ENCODE assay signal across 8 mouse cellular contexts in the genomic region with DNA sequence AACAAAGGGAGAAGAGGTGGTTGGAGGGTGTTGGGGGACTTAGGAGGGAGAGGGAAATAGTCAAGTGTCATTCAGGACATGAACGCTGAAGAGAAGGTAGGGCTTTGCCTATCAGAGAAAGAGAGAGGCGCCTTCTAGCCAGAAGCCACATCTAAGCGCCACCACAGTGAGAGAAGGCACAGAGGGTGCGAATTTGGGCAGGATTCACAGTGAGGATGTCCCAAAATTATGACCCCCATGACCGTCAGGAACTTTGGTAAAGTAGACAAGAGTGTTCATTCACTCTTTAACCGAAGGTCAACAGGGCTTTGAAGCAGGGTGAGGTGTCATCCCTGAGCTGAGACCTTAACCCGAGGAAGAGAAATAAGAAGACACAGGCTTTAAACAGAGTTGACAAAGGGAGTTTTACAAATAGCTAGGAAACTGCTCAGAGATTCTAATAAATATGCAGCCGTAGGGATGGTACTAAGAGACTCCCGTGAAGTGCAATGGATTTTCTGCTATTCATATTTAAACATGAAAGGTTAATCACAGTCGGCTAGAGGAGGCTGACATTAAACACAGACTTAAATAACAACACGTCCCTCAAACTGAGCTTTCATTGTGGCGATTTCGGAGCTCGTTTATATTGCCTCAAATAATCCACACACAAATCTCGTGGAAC. TPM values are rescaled to one million over a fixed set of nuclear protein-coding genes. Genes with fewer than 3 reads are reported as not detected.
A peak's percentile ranks its signal among the peaks of the same experiment; 100 is the strongest.
DNase-seq lines count a peak whose midpoint lies in the region; ATAC-seq and TF ChIP-seq lines count a peak whose summit lies in the region.
"Had no signal": no experiment of that assay in that cellular context is flagged by ENCODE, and none has a peak within 500 bp of the region (broad histone marks: within the 10 kb centered on the region; RNA-seq: fewer than 3 reads in every experiment).

No protein-coding gene starts in this region.

- H3K27me3 ChIP-seq in kidney, postnatal 0 days (ENCODE audit: insufficient read depth, low read length), result no peaks in the 10 kb centered on the region
- no peaks in the 10 kb centered on the region for H3K27me3 ChIP-seq in forebrain, embryonic 13.5 days
- H3K27me3 ChIP-seq in limb, embryonic 13.5 days, result no peaks in the 10 kb centered on the region
- no peaks in the 10 kb centered on the region for H3K27me3 ChIP-seq in neural tube, embryonic 14.5 days (ENCODE audit: control insufficient read depth, insufficient read depth, low read length)

- WGBS in kidney, postnatal 0 days, result 34% methylated on average over 15 of the region's 15 CpGs
- 34% methylated on average over 15 of the region's 15 CpGs for WGBS in forebrain, embryonic 13.5 days
- WGBS in limb, embryonic 13.5 days, result 43% methylated on average over 15 of the region's 15 CpGs
- WGBS in neural tube, embryonic 14.5 days, result 39% methylated on average over 15 of the region's 15 CpGs

- H3K4me1 ChIP-seq in kidney, postnatal 0 days (replicated peaks; ENCODE audit: insufficient read depth, low read length), result no peaks in the 10 kb centered on the region
- peaks cover 5% of the 10 kb centered on the region; the same call in 1 of the 2 replicates for H3K4me1 ChIP-seq in forebrain, embryonic 13.5 days
- H3K4me1 ChIP-seq in limb, embryonic 13.5 days, result no peaks in the 10 kb centered on the region
- H3K4me1 ChIP-seq in neural tube, embryonic 14.5 days (ENCODE audit: control insufficient read depth, insufficient read depth, low read length), result no peaks in the 10 kb centered on the region

- peak overlapping the region; percentile 47 for H3K4me2 ChIP-seq in kidney, postnatal 0 days (ENCODE audit: low read length)
- peak overlapping the region; percentile 47 for H3K4me2 ChIP-seq in forebrain, embryonic 13.5 days
- H3K4me2 ChIP-seq in limb, embryonic 13.5 days (replicated peaks), result peak overlapping the region; percentile 53
- H3K4me2 ChIP-seq in neural tube, embryonic 14.5 days (ENCODE audit: low read depth, low read length), result peak overlapping the region; percentile 39

- ATAC-seq in kidney, postnatal 0 days (replicated peaks; ENCODE audit: low FRiP score, low read depth), result no peak
- peak; percentile 68 for ATAC-seq in forebrain, embryonic 13.5 days
- no peak for ATAC-seq in limb, embryonic 13.5 days (ENCODE audit: low FRiP score, low read depth)
- ATAC-seq in neural tube, embryonic 14.5 days (ENCODE audit: low read depth), result peak; percentile 56; the same call in 1 of the 2 replicates

- DNase-seq in kidney, postnatal 0 days (ENCODE audit: low spot score), result no peak
- no peak for DNase-seq in kidney, adult 9 months
- no peak for DNase-seq in ovary, postnatal 14 days (ENCODE audit: low spot score)
- no peak for DNase-seq in embryo, embryonic 9.5 days (ENCODE audit: extremely low spot score)

- peak overlapping the region; percentile 23; the same call in 1 of the 2 replicates for H3K4me3 ChIP-seq in kidney, postnatal 0 days (replicated peaks; ENCODE audit: low read depth, low read length)
- H3K4me3 ChIP-seq in forebrain, embryonic 13.5 days, result peak overlapping the region; percentile 27
- peak overlapping the region; percentile 28 for H3K4me3 ChIP-seq in limb, embryonic 13.5 days
- peak overlapping the region; percentile 8; the same call in 1 of the 2 replicates for H3K4me3 ChIP-seq in neural tube, embryonic 14.5 days (ENCODE audit: low read depth, low read length)

- H3K27ac ChIP-seq in kidney, postnatal 0 days, result no peak overlapping the region
- no peak overlapping the region for H3K27ac ChIP-seq in forebrain, embryonic 13.5 days
- no peak overlapping the region for H3K27ac ChIP-seq in limb, embryonic 13.5 days
- no peak overlapping the region for H3K27ac ChIP-seq in neural tube, embryonic 14.5 days (ENCODE audit: low read depth, low read length)

- no peak for TF ChIP-seq CTCF in kidney, postnatal 0 days (IDR thresholded peaks at IDR 0.05; ENCODE audit: low read depth)

- H3K36me3 ChIP-seq in kidney, postnatal 0 days (ENCODE audit: insufficient read depth, low read length), result no peaks in the 10 kb centered on the region
- H3K36me3 ChIP-seq in forebrain, embryonic 13.5 days (ENCODE audit: poor library complexity, severe bottlenecking), result no peaks in the 10 kb centered on the region
- H3K36me3 ChIP-seq in limb, embryonic 13.5 days, result no peaks in the 10 kb centered on the region
- H3K36me3 ChIP-seq in neural tube, embryonic 14.5 days (ENCODE audit: control insufficient read depth, insufficient read depth, low read length), result no peaks in the 10 kb centered on the region

- no peaks in the 10 kb centered on the region for H3K9me3 ChIP-seq in kidney, postnatal 0 days (replicated peaks; ENCODE audit: low read length)
- no peaks in the 10 kb centered on the region for H3K9me3 ChIP-seq in forebrain, embryonic 13.5 days (replicated peaks)
- no peaks in the 10 kb centered on the region for H3K9me3 ChIP-seq in limb, embryonic 13.5 days
- H3K9me3 ChIP-seq in neural tube, embryonic 14.5 days (ENCODE audit: control insufficient read depth, low read length), result no peaks in the 10 kb centered on the region

- H3K9ac ChIP-seq in kidney, postnatal 0 days (ENCODE audit: low read depth, low read length), result no peak overlapping the region
- no peak overlapping the region for H3K9ac ChIP-seq in forebrain, embryonic 13.5 days
- H3K9ac ChIP-seq in limb, embryonic 13.5 days, result no peak overlapping the region
- H3K9ac ChIP-seq in neural tube, embryonic 14.5 days (replicated peaks; ENCODE audit: low read depth, low read length), result no peak overlapping the region

RNA-seq across cellular contexts. Expression of a gene that starts 14.9 kb away (rescaled TPM):
- not detected in 2 replicates for polyA plus RNA-seq in kidney, postnatal 0 days (2015; fragmentation: Nextera tagmentation; extraction: Ambion mirVana)
- polyA plus RNA-seq in forebrain, embryonic 13.5 days (2015; fragmentation: Nextera tagmentation; extraction: Ambion mirVana), result not detected in 2 replicates
- not detected in 2 replicates for polyA plus RNA-seq in limb, embryonic 13.5 days (2015; fragmentation: Nextera tagmentation; extraction: Ambion mirVana)
- not detected in 2 replicates for polyA plus RNA-seq in neural tube, embryonic 14.5 days (2014; fragmentation: Nextera tagmentation; extraction: Ambion mirVana)
- polyA plus RNA-seq: small intestine, adult 2 months had no signal

RNA-seq across cellular contexts. Expression of a gene that starts 16.5 kb away (rescaled TPM):
- not detected in 2 replicates for polyA plus RNA-seq in kidney, postnatal 0 days (2015; fragmentation: Nextera tagmentation; extraction: Ambion mirVana)
- not detected in 2 replicates for polyA plus RNA-seq in forebrain, embryonic 13.5 days (2015; fragmentation: Nextera tagmentation; extraction: Ambion mirVana)
- not detected in 2 replicates for polyA plus RNA-seq in limb, embryonic 13.5 days (2015; fragmentation: Nextera tagmentation; extraction: Ambion mirVana)
- not detected in 2 replicates for polyA plus RNA-seq in neural tube, embryonic 14.5 days (2014; fragmentation: Nextera tagmentation; extraction: Ambion mirVana)
- polyA plus RNA-seq: small intestine, adult 2 months had no signal

RNA-seq across cellular contexts. Expression of a gene that starts 30.9 kb away (rescaled TPM):
- not detected in 2 replicates for polyA plus RNA-seq in kidney, postnatal 0 days (2015; fragmentation: Nextera tagmentation; extraction: Ambion mirVana)
- polyA plus RNA-seq in forebrain, embryonic 13.5 days (2015; fragmentation: Nextera tagmentation; extraction: Ambion mirVana), result not detected in 2 replicates
- not detected in 2 replicates for polyA plus RNA-seq in limb, embryonic 13.5 days (2015; fragmentation: Nextera tagmentation; extraction: Ambion mirVana)
- not detected in 2 replicates for polyA plus RNA-seq in neural tube, embryonic 14.5 days (2014; fragmentation: Nextera tagmentation; extraction: Ambion mirVana)
- polyA plus RNA-seq: small intestine, adult 2 months had no signal

RNA-seq across cellular contexts. Expression of a gene that starts 33.4 kb away (rescaled TPM):
- polyA plus RNA-seq in kidney, postnatal 0 days (2015; fragmentation: Nextera tagmentation; extraction: Ambion mirVana), result not detected in 2 replicates
- not detected in 2 replicates for polyA plus RNA-seq in forebrain, embryonic 13.5 days (2015; fragmentation: Nextera tagmentation; extraction: Ambion mirVana)
- polyA plus RNA-seq in limb, embryonic 13.5 days (2015; fragmentation: Nextera tagmentation; extraction: Ambion mirVana), result not detected in 2 replicates
- not detected in 2 replicates for polyA plus RNA-seq in neural tube, embryonic 14.5 days (2014; fragmentation: Nextera tagmentation; extraction: Ambion mirVana)
- polyA plus RNA-seq: small intestine, adult 2 months had no signal

RNA-seq across cellular contexts. Expression of a gene that starts 37.4 kb away (rescaled TPM):
- polyA plus RNA-seq in kidney, postnatal 0 days (2015; fragmentation: Nextera tagmentation; extraction: Ambion mirVana), result 3.1 and 3.4 TPM in 2 replicates
- 0.35 and 0.59 TPM in 2 replicates for polyA plus RNA-seq in forebrain, embryonic 13.5 days (2015; fragmentation: Nextera tagmentation; extraction: Ambion mirVana)
- 0.38 and 0.43 TPM in 2 replicates for polyA plus RNA-seq in limb, embryonic 13.5 days (2015; fragmentation: Nextera tagmentation; extraction: Ambion mirVana)
- polyA plus RNA-seq in neural tube, embryonic 14.5 days (2014; fragmentation: Nextera tagmentation; extraction: Ambion mirVana), result 0.66 and 0.85 TPM in 2 replicates

Comparison
In these comparisons a context has a peak if more than half of its experiments do, and no peak if none do; other contexts are left out.
1. ATAC-seq: peak in forebrain, embryonic 13.5 days (single experiment) and neural tube, embryonic 14.5 days (single experiment); none in kidney, postnatal 0 days (single experiment) and limb, embryonic 13.5 days (single experiment).
2. Peak in every context shown above with its lines, with median percentiles within 50 percentile points of each other: H3K4me2 ChIP-seq and H3K4me3 ChIP-seq.